Mouse (Mus musculus): ENCODE data around the gene Krtap29-1.

DNA sequence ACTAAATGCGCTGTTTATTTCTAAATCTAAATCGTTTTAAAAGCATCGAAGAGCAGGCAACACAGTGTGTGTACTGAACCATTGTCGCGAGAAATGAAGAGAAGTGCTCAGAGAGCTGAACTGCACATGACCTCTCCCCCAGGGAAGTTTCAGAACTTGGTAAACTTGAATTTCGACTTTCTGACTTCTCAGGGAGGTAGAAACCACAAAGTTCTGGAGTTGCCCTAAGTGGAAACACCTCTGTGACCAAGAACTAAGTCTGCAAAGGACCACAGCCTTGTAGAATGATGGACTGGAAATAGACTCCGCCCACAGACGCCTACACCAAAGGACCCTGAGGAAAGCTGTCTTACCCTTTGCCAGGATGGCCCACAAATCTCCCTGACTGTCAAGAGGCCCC lies 27.1 kb upstream of the Krtap29-1 start:
- TF ChIP-seq GABPA (IDR thresholded peaks at IDR 0.05; ENCODE audit: low read depth, low read length): no peak
- TF ChIP-seq CHD2 (IDR thresholded peaks at IDR 0.05; ENCODE audit: low read length): no peak
- no peak for TF ChIP-seq MAZ (IDR thresholded peaks at IDR 0.05; ENCODE audit: low read depth, low read length)
- no peak for TF ChIP-seq RCOR1 (IDR thresholded peaks at IDR 0.05; ENCODE audit: low read depth, low read length)
- TF ChIP-seq POLR2A (IDR thresholded peaks at IDR 0.05; ENCODE audit: control insufficient read depth in 1 of 2, insufficient read depth in 1 of 2, low read depth in 1 of 2, low read length in 2 of 2, poor library complexity in 1 of 2): no peak
- no peak for TF ChIP-seq CTCF (IDR thresholded peaks at IDR 0.05 in 2 of 3, conservative IDR thresholded peaks at IDR 0.05 in 1 of 3; ENCODE audit: control insufficient read depth in 1 of 3, insufficient read depth in 1 of 3, low read depth in 2 of 3, low read length in 3 of 3, poor library complexity in 1 of 3, severe bottlenecking in 1 of 3)
- TF ChIP-seq MAX (IDR thresholded peaks at IDR 0.05; ENCODE audit: low read length): no peak
- no peak for TF ChIP-seq GATA1 (IDR thresholded peaks at IDR 0.05; ENCODE audit: low read depth, low read length)
